Mouse (Mus musculus) MEL (cell line): ENCODE measurements around the gene Slc35b4. TPM values are rescaled to one million over a fixed set of nuclear protein-coding genes. Genes with fewer than 3 reads are reported as not detected.

Experiments
- DNase-seq: peaks from one replicate; pipeline ENCODE4 v3.0.0; 2011; ENCODE audit warnings: low read depth, low spot score
- H3K27ac ChIP-seq: 2 replicates; pipeline ENCODE4 v1.5.1; 2012; ENCODE audit warnings: low read depth, mild to moderate bottlenecking, control low read depth, low read length, moderate library complexity; ENCODE audit not compliant: control insufficient read depth
- H3K27me3 ChIP-seq, 2 experiments: fragments of 150-350 bp in 1 of 2; sonication (generic) in 1 of 2; 2 replicates each; pipeline ENCODE4 v1.6.1; 2012; ENCODE audit warnings: low read length in 2 of 2, mild to moderate bottlenecking in 2 of 2, improper control_type of control experiment in 1 of 2, moderate library complexity in 1 of 2; ENCODE audit not compliant: insufficient read depth in 2 of 2, control insufficient read depth in 1 of 2
- H3K36me3 ChIP-seq, 2 experiments: 2 replicates each; pipeline ENCODE4 v1.6.1; 2012 to 2014; ENCODE audit warnings: low read length in 2 of 2, improper control_type of control experiment in 1 of 2, inconsistent platforms in 1 of 2, mild to moderate bottlenecking in 1 of 2; ENCODE audit not compliant: insufficient read depth in 2 of 2, control insufficient read depth in 1 of 2
- H3K4me1 ChIP-seq, 2 experiments: fragments of 150-350 bp in 1 of 2; sonication (generic) in 1 of 2; 2 replicates each; pipeline ENCODE4 v1.6.1; 2012; ENCODE audit warnings: low read length in 2 of 2, improper control_type of control experiment in 1 of 2, mild to moderate bottlenecking in 1 of 2; ENCODE audit not compliant: insufficient read depth in 2 of 2, control insufficient read depth in 1 of 2
- H3K4me3 ChIP-seq, 2 experiments: fragments of 150-350 bp in 1 of 2; sonication (generic) in 1 of 2; 2 replicates each; pipeline ENCODE4 v1.5.1; 2012; ENCODE audit warnings: low read depth in 2 of 2, low read length in 2 of 2, mild to moderate bottlenecking in 2 of 2, moderate library complexity in 2 of 2, control low read depth in 1 of 2, improper control_type of control experiment in 1 of 2; ENCODE audit not compliant: control insufficient read depth in 1 of 2, insufficient read depth in 1 of 2
- H3K79me2 ChIP-seq: 2 replicates; pipeline ENCODE4 v1.6.1; 2012; ENCODE audit warnings: mild to moderate bottlenecking, low read length, moderate library complexity; ENCODE audit not compliant: control insufficient read depth, poor library complexity, insufficient read depth
- H3K9ac ChIP-seq: 2 replicates; pipeline ENCODE4 v1.6.1; 2012; ENCODE audit warnings: low read depth, mild to moderate bottlenecking, control low read depth, low read length, moderate library complexity; ENCODE audit not compliant: control insufficient read depth, poor library complexity, severe bottlenecking
- H3K9me3 ChIP-seq: fragments of 150-350 bp; sonication (generic); replicated peaks from 2 replicates; pipeline ENCODE4 v1.6.1; 2012; ENCODE audit warnings: mild to moderate bottlenecking, low read length, improper control_type of control experiment, moderate library complexity; ENCODE audit not compliant: insufficient read depth
- BHLHE40 ChIP-seq: IDR thresholded peaks from 2 replicates; pipeline ENCODE4 v1.6.1; 2012; ENCODE audit warnings: low read depth, mild to moderate bottlenecking, inconsistent platforms, low read length, improper control_type of control experiment, borderline replicate concordance
- E2F4 ChIP-seq: IDR thresholded peaks from 2 replicates; pipeline ENCODE4 v1.6.1; 2011; ENCODE audit warnings: low read depth, low read length, improper control_type of control experiment, borderline replicate concordance
- ELF1 ChIP-seq: IDR thresholded peaks from 2 replicates; pipeline ENCODE4 v1.6.1; 2014; ENCODE audit warnings: low read depth, mild to moderate bottlenecking, inconsistent platforms, low read length, improper control_type of control experiment, moderate library complexity
- EP300 ChIP-seq, 2 experiments: IDR thresholded peaks; 2 replicates each; pipeline ENCODE4 v1.6.1; 2011; ENCODE audit warnings: improper control_type of control experiment in 2 of 2, low read length in 2 of 2, low read depth in 1 of 2, mild to moderate bottlenecking in 1 of 2
- GATA1 ChIP-seq: IDR thresholded peaks from 2 replicates; pipeline ENCODE4 v1.6.1; 2011; ENCODE audit warnings: low read depth, low read length, improper control_type of control experiment
- JUND ChIP-seq: IDR thresholded peaks from 2 replicates; pipeline ENCODE4 v1.6.1; 2011; ENCODE audit warnings: low read depth, mild to moderate bottlenecking, improper control_type of control experiment, low read length
- KAT2A ChIP-seq: conservative IDR thresholded peaks from 2 replicates; pipeline ENCODE4 v1.6.1; 2012; ENCODE audit warnings: low read depth, low read length, improper control_type of control experiment, inconsistent platforms
- MAFK ChIP-seq: IDR thresholded peaks from 2 replicates; pipeline ENCODE4 v1.6.1; 2011; ENCODE audit warnings: low read depth, mild to moderate bottlenecking, low read length, improper control_type of control experiment, borderline replicate concordance
- MEF2A ChIP-seq: IDR thresholded peaks from 2 replicates; pipeline ENCODE4 v1.6.1; 2014; ENCODE audit warnings: low read depth, mild to moderate bottlenecking, inconsistent platforms, low read length, improper control_type of control experiment; ENCODE audit not compliant: poor library complexity, insufficient replicate concordance, severe bottlenecking; ENCODE audit errors: extremely low read depth
- MYB ChIP-seq: IDR thresholded peaks from 2 replicates; pipeline ENCODE4 v1.6.1; 2011; ENCODE audit warnings: mild to moderate bottlenecking, low read depth, low read length, improper control_type of control experiment
- NELFE ChIP-seq: IDR thresholded peaks from 2 replicates; pipeline ENCODE4 v1.6.1; 2011; ENCODE audit warnings: low read depth, low read length, improper control_type of control experiment
- RAD21 ChIP-seq: IDR thresholded peaks from 2 replicates; pipeline ENCODE4 v1.6.1; 2011; ENCODE audit warnings: mild to moderate bottlenecking, low read depth, low read length, improper control_type of control experiment
- RCOR1 ChIP-seq: IDR thresholded peaks from 2 replicates; pipeline ENCODE4 v1.6.1; 2012; ENCODE audit warnings: low read depth, mild to moderate bottlenecking, inconsistent platforms, low read length, improper control_type of control experiment
- SIN3A ChIP-seq: IDR thresholded peaks from 2 replicates; pipeline ENCODE4 v1.6.1; 2012; ENCODE audit warnings: low read length, improper control_type of control experiment, inconsistent platforms
- SMC3 ChIP-seq: IDR thresholded peaks from 2 replicates; pipeline ENCODE4 v1.6.1; 2011; ENCODE audit warnings: low read depth, low read length, improper control_type of control experiment
- TAL1 ChIP-seq: IDR thresholded peaks from 2 replicates; pipeline ENCODE4 v1.6.1; 2012; ENCODE audit warnings: mild to moderate bottlenecking, inconsistent platforms, low read length, moderate library complexity, mixed read lengths
- TBP ChIP-seq: IDR thresholded peaks from 2 replicates; pipeline ENCODE4 v1.8.0; 2011; ENCODE audit warnings: low read depth, low read length, improper control_type of control experiment
- UBTF ChIP-seq: IDR thresholded peaks from 2 replicates; pipeline ENCODE4 v1.6.1; 2012; ENCODE audit warnings: low read depth, mild to moderate bottlenecking, inconsistent platforms, low read length, improper control_type of control experiment, moderate library complexity, borderline replicate concordance; ENCODE audit not compliant: insufficient read depth
- USF1 ChIP-seq: IDR thresholded peaks from 2 replicates; pipeline ENCODE4 v1.6.1; 2014; ENCODE audit warnings: low read depth, mild to moderate bottlenecking, inconsistent platforms, low read length, improper control_type of control experiment, moderate library complexity
- USF2 ChIP-seq, 2 experiments: IDR thresholded peaks; 2 replicates each; pipeline ENCODE4 v1.6.1; 2011 to 2012; ENCODE audit warnings: improper control_type of control experiment in 2 of 2, low read length in 2 of 2, borderline replicate concordance in 1 of 2, inconsistent platforms in 1 of 2, low read depth in 1 of 2, mild to moderate bottlenecking in 1 of 2; ENCODE audit not compliant: insufficient read depth in 1 of 2
- ZC3H11A ChIP-seq: IDR thresholded peaks from 2 replicates; pipeline ENCODE4 v1.6.1; 2012; ENCODE audit warnings: low read depth, mild to moderate bottlenecking, inconsistent platforms, low read length, improper control_type of control experiment
- ZMIZ1 ChIP-seq: IDR thresholded peaks from 2 replicates; pipeline ENCODE4 v1.6.1; 2012; ENCODE audit warnings: low read depth, mild to moderate bottlenecking, inconsistent platforms, low read length, improper control_type of control experiment, moderate library complexity
- ZNF384 ChIP-seq: IDR thresholded peaks from 2 replicates; pipeline ENCODE4 v1.6.1; 2012; ENCODE audit warnings: low read depth, mild to moderate bottlenecking, inconsistent platforms, low read length, improper control_type of control experiment
- polyA plus RNA-seq, 2 experiments: library from polyadenylated mRNA; stranded (reverse) in 1 of 2; unstranded in 1 of 2; fragments of >175 nt in 1 of 2; fragments of >200 nt in 1 of 2; gene quantifications; 2 replicates each; pipeline versions ENCODE4 v1.2.1 to v1.2.4; 2012; ENCODE audit warnings: low replicate concordance in 2 of 2, low read depth in 1 of 2; ENCODE audit not compliant: insufficient read length in 2 of 2, insufficient read depth in 1 of 2, missing spikeins in 1 of 2
- total RNA-seq: library from RNA; depleted of rRNA; stranded (reverse); fragments of 300-350 nt; gene quantifications from 2 replicates; pipeline ENCODE4 v1.2.3, GENCODE M21; 2012

Slc35b4 gene
- total and polyA plus RNA-seq, 3 experiments: 6.1 to 10.7 TPM; not detected in 1

DNA sequence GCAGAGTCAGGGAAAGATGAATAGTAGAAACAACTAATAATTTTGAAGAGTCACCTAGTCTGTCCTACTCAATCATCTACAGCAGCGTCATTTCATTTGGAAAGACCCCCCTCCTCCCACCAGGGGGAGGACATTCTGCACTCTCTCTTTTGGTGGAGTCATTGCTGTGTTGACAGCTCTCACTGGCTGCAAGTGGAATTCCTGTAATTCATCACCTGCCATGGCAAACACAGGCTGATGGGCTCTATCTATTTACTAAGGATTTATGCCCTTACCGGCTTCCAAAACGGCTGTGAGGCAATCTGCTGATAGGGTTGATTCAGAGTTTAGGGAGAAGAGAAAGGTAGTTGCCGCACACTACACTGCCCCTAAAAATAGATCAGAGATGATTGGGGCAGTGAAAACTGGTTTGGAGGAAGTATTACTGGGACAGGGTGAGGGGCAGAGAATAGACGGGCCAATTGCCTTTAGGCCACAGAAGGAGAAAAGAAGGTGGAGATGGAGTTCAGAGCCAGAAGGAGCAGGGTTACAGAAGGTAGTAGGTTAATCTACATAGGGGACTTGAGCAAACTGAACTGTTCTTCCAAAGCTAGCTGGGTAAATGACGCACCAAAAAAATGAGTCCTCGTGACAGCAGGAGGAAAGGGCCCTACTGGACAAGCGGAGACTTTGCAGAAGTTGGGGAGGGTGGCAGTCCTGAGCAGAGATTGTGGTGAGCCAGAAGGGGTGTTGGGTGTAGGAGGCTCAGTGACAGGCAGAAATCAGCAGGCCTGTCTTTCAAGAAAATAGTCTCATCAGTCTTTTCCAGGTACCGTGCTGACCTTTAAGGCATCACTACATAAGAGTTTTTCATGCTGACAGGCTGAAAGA, 39.8 kb upstream of the Slc35b4 start:
- Histone ChIP-seq H3K4me3 (no peak overlapping the region), H3K79me2 (no peaks in the 10 kb centered on the region), H3K4me1 (no peaks in the 10 kb centered on the region), H3K9ac (no peak overlapping the region), H3K9me3 (no peaks in the 10 kb centered on the region), H3K27me3 (peaks cover 5 to 11% of the 10 kb centered on the region in 2 experiments; a peak in 3 of 4 replicates), H3K27ac (no peak overlapping the region), H3K36me3 (no peaks in the 10 kb centered on the region)
- no peak for DNase-seq
- TF ChIP-seq RCOR1 (no peak), ZC3H11A (no peak), SIN3A (no peak), BHLHE40 (no peak), USF1 (no peak), ZMIZ1 (no peak), MYB (no peak), RAD21 (no peak), GATA1 (no peak), EP300 (IDR thresholded peaks at IDR 0.05; ENCODE audit: low read depth in 1 of 2, low read length in 2 of 2) (no peak)

DNA sequence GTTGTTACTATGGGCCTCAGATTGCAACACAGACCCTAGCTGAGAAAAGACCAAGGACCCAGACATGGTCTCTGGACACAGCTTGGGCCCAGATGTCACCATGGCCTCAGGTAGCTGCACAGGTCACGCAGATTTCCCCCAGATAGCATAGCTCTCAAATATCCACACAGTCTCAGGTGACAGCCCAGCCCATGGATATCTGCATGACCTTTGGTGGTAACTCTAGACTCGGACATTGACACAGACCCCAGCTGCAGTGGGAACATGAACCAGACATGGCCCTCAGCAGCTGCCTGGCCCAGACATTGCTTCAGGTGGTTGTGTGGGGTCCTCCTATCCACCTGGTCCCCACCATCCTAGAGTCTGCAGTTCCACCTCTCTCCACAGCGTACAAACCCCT, 28.8 kb upstream of the Slc35b4 start:
- H3K36me3 ChIP-seq: no peaks in the 10 kb centered on the region
- TF ChIP-seq ELF1: no peak
- TF ChIP-seq RCOR1: no peak
- TF ChIP-seq SMC3: no peak
- no peak for TF ChIP-seq USF2 (IDR thresholded peaks at IDR 0.05; ENCODE audit: borderline replicate concordance in 1 of 2, insufficient read depth in 1 of 2, low read depth in 1 of 2, low read length in 2 of 2)
- no peak for TF ChIP-seq JUND
- no peak for TF ChIP-seq MAFK
- no peak for TF ChIP-seq TAL1
- no peak for TF ChIP-seq NELFE
- TF ChIP-seq UBTF: no peak
- TF ChIP-seq USF1: no peak
- no peak for TF ChIP-seq KAT2A
- TF ChIP-seq ZNF384: no peak
- no peak for TF ChIP-seq MEF2A
- TF ChIP-seq BHLHE40: no peak
- no peak for TF ChIP-seq ZC3H11A
- TF ChIP-seq TBP: no peak
- TF ChIP-seq E2F4: no peak
- TF ChIP-seq RAD21: no peak
- H3K27ac ChIP-seq: no peak overlapping the region
- H3K79me2 ChIP-seq: no peaks in the 10 kb centered on the region
- peaks cover 2 to 8% of the 10 kb centered on the region in 2 experiments for H3K27me3 ChIP-seq
- H3K9ac ChIP-seq: no peak overlapping the region
- no peaks in the 10 kb centered on the region for H3K9me3 ChIP-seq
- no peak for DNase-seq
- H3K4me1 ChIP-seq: no peaks in the 10 kb centered on the region
- no peak overlapping the region for H3K4me3 ChIP-seq
